Mouse (Mus musculus) cerebellum, adult 18-20 months (tissue): ENCODE measurements around the gene Hoxd8.

Source experiments
- DNase-seq, 2 experiments: peaks; one replicate each; pipeline ENCODE4 v3.0.0; 2021

The Hoxd8 gene

DNA sequence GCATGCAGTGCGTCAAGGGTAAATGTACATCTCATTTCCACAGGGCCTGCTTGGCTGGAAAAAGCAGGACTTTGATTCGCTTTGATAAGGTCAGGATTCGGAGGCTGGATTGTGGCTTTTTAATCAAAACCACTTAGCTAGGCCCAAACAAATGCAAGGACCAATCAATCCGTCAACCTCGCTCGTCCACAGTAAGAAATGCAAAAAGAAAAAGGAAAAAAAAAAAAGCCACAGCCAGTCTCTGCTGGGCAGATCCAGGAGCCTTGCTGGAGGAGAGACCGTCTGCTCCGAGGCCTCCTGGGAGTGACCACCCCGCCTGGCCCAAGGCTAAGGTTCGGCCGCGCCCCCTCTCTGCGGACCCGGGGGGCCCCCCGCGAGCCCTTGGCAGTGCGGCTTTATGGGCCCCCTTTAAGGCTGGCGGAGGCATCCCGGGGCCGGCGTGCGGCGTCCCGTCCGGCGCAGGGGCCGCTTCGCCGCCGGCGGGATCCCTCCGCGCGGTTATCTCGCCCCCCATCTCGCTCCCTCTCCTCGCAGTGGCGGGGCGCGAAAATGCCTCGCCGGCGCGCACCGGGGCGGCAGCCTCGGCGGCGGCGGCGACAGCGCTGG, at the start of gene Hoxd8:
Gene Hoxd8 (plus strand): TSS at position 223 of the 606 bp plus-strand sequence.
- no peak for DNase-seq

GRCm38 (mm10) chr2:74654743-74655419, 49.5 kb upstream of the Hoxd8 start:
- DNase-seq, result no peak

DNA sequence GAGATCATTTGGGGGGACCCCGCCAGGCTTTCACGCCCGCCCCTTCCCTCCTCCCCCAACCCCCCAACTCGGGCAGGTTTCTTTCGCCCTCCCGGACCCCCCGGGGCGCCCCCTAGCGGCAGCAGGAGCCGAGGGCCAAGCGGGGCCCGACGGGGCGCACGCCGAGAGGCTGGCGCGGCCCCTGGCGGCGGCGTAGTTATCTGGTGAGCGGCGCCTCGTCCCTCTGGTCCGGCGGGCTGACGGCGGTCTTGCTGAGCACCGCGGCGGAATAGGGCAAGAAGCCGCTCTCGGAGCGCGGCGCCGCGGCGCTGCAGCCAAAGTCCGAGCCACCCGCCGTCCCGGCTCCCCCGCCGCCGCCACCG, 49.0 kb upstream of the Hoxd8 start:
- no peak for DNase-seq

GRCm38 (mm10) chr2:74655821-74656631, 48.4 kb upstream of the Hoxd8 start:
- DNase-seq, result no peak

DNA sequence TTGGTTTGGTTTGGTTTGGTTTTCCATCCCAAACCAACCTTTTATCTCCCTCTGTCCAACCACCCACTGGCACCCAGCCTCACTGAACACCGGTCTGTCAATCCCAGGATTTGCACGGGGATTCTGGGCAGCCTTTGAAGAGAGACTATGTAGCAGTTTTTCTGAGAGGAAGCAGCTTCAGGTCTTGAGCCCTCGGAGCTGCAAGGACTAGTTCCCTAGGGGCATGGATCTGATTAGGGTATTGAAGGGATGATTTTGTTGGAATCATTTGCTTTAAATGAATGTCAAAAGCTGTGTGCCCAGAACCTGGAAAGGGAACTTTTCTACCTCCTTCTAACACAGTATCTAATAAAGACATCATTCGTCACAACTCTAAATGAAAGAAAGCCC, 47.8 kb upstream of the Hoxd8 start:
- no peak for DNase-seq

DNA sequence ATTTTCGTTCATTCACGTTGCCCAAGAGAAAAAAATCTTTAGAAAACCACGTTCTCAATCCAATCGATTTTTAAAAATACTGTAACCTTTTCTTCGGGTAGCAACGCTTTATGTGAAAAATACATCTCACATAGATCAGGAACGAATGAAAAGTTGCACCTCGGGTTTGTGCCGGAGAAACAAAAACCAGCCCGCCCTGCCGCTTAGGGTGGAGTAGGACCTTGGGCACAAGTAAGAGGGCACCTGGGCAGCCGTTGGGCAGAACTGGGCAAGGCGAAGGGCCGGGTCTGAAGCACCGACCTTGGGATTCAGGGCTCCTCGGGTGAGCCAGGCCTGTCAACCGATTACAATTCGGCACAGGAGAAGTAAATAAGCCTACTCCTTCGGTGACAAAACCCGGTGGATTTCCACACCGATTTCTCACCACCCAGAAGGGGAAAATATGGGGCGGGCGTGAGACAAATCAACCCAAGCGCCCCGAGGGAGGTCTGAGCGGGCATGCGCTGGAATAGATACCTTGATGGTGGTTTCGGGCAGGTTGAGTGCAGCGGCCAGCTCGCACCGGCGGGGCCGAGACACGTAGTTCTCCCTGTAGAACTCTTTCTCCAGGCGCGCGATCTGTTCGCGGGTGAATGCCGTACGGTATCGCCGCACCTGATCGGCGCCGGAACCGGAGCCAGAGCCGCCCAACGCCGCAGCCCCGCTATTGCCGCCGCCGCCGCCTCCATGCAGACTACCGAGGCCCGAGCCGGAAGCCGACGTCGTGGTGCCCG, 47.0 kb upstream of the Hoxd8 start:
- no peak for DNase-seq

DNA sequence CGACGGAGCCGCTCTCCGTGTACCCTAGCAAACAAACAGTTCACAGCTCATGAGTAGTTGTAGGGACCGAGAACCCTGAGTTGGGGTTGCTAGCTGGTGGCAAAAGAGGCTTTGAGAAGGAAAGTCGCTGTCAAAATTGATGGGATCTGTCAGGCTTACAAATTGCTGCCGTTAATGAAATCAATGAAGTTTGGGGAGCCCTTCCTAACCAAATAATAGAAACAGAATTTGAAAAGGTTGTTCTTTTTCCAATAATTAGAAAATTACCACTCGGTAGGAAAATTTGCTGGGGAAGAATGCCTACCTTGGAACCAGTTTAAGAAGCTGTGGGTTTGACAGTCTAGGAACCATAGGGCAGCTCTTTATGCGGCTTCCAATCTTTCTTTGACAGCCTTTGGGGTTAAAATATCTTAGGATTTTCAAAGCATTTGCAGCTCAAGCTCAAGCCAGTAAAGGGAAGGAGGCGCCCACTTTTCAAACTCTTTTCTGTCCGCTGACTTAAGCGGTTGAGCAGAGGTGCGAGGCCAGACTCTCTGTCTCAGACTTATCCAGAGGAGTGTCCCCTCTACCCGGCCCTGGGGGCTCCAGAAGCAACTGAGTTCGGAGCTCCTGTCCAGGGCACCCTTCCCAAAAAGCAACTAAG, 46.3 kb upstream of the Hoxd8 start:
- DNase-seq, result no peak

DNA sequence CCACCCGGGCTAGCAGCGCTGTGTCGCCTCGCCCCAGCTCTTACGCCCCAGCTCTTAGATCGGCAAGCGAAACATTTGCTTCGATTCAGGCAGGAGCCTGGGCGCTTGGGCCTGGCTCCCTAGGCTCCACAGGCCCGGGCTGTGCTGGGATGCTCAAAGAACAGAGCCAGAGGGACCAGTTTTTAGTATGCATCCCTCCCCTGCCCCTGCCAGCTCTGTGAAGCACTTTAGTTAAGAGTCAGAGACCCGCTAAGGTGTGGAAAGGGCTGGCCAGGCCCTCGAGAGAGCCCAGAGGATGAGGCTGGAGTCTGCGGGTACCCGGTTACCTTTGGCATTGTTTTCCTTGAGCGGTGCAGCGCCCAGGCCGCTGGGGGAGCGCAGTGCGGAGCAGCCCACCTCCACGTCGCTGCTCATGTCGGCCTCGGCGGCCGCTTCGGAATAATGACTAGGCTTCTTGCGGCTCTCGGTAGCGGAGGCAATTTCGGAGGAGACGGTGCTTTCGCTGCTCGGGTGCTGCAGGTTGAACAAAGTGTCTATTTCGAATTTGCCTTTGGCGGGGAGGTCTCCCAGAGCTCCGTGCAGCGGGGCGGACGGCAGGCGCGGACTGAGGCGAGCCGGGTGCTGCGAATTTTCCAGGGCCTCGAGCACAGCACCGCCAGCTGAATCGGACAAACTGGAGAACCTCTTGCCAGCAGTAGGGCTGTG, 45.6 kb upstream of the Hoxd8 start:
- no peak for DNase-seq

GRCm38 (mm10) chr2:74659507-74660005, 44.9 kb upstream of the Hoxd8 start, which contains the start of gene Evx2:
Evx2 (minus strand) TSS chr2:74659557.
- no peak for DNase-seq

- no peak for DNase-seq
Measured at GRCm38 (mm10) chr2:74660421-74661375, 43.7 kb upstream of the Hoxd8 start.

- no peak for DNase-seq
Measured at GRCm38 (mm10) chr2:74661685-74662084, 42.7 kb upstream of the Hoxd8 start.

DNA sequence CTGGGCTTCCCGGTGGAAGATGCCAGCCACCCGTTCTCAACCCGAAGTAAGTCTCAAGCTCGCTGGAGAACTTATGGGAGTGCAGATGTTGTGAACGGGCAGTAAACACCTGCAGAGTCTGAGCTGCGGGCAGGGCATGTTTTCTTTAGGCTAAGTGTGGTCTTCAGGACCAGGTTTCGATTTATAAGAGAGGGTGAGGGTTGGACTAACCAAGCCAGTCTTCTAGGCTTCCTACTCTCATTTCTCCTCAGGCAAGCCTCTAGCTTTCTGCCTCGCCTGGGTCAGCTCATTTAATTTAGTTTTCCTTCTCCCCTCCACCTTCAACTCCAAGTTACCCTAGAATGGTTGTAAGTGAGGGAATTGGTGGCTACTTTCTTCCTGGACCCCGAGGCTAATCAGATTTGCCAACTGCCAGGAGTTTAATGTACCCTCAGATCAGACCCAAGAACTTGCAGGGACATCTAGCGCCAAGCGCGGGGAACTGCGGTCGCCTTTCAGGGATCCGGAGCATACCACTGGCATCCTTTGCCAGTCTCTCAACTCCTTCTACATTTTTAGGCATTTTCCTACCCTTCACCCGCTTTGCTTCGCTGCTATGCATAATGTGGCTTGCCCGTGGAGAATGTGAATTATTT, 41.0 kb upstream of the Hoxd8 start:
- DNase-seq, result peak in 1 of 2 experiments; percentile 25

DNA sequence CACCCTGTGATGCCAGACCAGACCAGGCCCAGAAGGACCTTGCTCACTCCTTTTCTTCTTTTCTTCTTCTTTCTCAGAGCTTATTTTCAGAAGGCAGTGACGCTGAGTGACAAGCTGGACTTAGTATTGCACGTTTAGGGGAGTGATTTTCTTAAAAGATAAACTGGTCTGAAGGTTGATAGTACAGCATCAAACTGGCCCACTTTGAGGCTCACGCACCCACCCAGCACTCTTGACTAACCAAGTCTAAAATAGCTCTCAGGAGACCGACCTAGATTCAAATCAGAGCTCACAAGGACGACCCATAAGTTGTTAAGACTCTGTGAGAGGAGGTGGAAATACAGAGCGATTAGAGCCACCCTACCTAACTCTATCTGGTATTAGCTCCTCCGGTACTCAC, 38.0 kb upstream of the Hoxd8 start:
- DNase-seq, result no peak

DNA sequence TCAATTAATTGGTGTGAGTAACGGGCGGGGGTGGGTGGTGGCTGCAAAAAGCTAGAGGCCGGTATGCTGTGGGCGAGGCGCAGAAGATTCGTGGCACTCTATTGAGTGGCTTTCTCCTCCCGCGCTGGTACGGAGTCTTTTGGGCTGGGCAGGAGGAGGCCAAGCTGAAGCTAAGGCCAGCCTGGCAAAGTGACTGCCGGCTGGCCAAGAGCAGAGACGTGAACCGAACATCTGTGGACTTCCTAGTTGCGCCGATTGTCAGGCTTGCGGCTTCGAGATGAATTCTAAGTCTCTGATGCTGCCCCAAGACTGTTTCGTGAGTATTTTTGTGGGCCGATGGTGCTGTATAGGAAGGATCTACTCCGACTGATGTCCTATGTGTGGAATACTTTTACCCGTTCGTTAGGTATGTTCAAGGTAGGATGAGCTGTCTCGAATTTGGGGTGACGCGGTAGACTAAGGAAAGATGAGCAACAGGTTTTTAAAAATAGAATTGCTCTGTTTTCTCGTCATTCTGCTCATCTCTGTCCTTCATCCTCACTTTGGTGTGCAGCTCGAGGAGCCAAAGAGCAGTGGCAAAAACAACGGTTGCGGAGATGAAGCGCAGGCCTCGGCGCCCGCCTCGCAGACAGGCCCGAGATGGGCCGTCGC, 37.1 kb upstream of the Hoxd8 start:
- no peak for DNase-seq

GRCm38 (mm10) chr2:74667842-74668357, 36.5 kb upstream of the Hoxd8 start, which contains the start of gene Hoxd13:
Hoxd13 (plus strand) TSS chr2:74668310.
- DNase-seq, result no peak

DNA sequence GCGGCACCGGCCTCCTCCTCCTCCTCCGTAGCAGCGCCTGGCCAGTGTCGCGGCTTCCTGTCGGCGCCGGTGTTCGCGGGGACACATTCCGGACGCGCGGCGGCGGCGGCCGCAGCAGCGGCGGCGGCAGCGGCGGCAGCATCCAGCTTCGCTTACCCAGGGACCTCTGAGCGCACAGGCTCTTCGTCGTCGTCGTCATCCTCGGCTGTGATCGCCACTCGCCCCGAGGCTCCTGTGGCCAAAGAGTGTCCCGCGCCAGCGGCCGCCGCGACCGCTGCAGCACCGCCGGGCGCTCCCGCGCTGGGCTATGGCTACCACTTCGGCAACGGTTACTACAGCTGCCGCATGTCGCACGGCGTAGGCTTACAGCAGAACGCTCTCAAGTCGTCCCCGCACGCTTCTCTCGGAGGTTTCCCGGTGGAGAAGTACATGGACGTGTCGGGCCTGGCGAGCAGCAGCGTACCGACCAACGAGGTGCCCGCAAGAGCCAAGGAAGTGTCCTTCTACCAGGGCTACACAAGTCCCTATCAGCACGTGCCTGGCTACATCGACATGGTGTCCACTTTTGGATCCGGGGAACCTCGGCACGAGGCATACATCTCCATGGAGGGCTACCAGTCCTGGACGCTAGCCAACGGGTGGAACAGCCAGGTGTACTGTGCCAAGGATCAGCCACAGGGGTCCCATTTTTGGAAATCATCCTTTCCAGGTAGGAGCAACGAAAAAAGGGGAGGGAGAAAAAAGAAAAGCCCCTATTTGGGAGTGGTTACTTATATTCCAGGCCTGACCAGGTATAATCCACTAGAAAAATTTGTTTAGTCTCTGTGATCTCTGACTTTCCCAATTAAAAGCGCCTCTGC, 35.8 kb upstream of the Hoxd8 start:
- no peak for DNase-seq

GRCm38 (mm10) chr2:74669230-74669578, 35.2 kb upstream of the Hoxd8 start:
- no peak for DNase-seq

- no peak for DNase-seq
Measured at GRCm38 (mm10) chr2:74669650-74670235, 34.7 kb upstream of the Hoxd8 start.
